Mouse (Mus musculus) midbrain, embryonic 11.5 days (tissue): Measurements from ENCODE around the gene Neurod2. TPM values are rescaled to one million over a fixed set of nuclear protein-coding genes. Genes with fewer than 3 reads are reported as not detected.

ENCODE experiments used
- ATAC-seq: fragments of 200-750 bp; cut with Nextera tagmentation; 2 replicates; pipeline ENCODE4 v1.8.0; 2017; ENCODE audit warnings: moderate TSS enrichment, moderate library complexity; ENCODE audit not compliant: low FRiP score
- DNase-seq: peaks from one replicate; pipeline ENCODE4 v3.0.0; 2015; ENCODE audit warnings: low spot score; ENCODE audit errors: missing footprints
- H3K27ac ChIP-seq: fragments of 300-500 bp; sonication (generic); 2 replicates; pipeline ENCODE4 v1.5.1; 2014; ENCODE audit warnings: low read depth, low read length
- H3K27me3 ChIP-seq: fragments of 300-500 bp; sonication (generic); 2 replicates; pipeline ENCODE4 v1.6.1; 2014; ENCODE audit warnings: mild to moderate bottlenecking, low read length, moderate library complexity, mixed read lengths; ENCODE audit not compliant: control insufficient read depth, insufficient read depth
- H3K36me3 ChIP-seq: fragments of 300-500 bp; sonication (generic); 2 replicates; pipeline ENCODE4 v1.6.1; 2014; ENCODE audit warnings: mild to moderate bottlenecking, low read length, moderate library complexity, mixed read lengths; ENCODE audit not compliant: control insufficient read depth, insufficient read depth
- H3K4me1 ChIP-seq: fragments of 300-500 bp; sonication (generic); 2 replicates; pipeline ENCODE4 v1.6.1; 2014; ENCODE audit warnings: low read length; ENCODE audit not compliant: control insufficient read depth, insufficient read depth
- H3K4me2 ChIP-seq: fragments of 300-500 bp; sonication (generic); 2 replicates; pipeline ENCODE4 v1.6.1; 2014; ENCODE audit warnings: mild to moderate bottlenecking, moderate library complexity
- H3K4me3 ChIP-seq: fragments of 300-500 bp; sonication (generic); 2 replicates; pipeline ENCODE4 v1.5.1; 2014; ENCODE audit warnings: low read depth, low read length
- H3K9ac ChIP-seq: fragments of 300-500 bp; sonication (generic); 2 replicates; pipeline ENCODE4 v1.6.1; 2014; ENCODE audit warnings: low read length
- H3K9me3 ChIP-seq: fragments of 300-500 bp; sonication (generic); 2 replicates; pipeline ENCODE4 v1.6.1; 2016; ENCODE audit warnings: low read length; ENCODE audit not compliant: control insufficient read depth
- WGBS: fragments of 180-500 bp; shearing (Covaris S2); extraction: QIAGEN DNeasy Blood & Tissue Kit; methylation state at CpG from one replicate; pipeline ENCODE4 v1.1.7; 2014; 5-methylcytosine and 5-hydroxymethylcytosine counted together
- polyA plus RNA-seq: library from polyadenylated mRNA; unstranded; fragments of >200 nt; fragmentation: Nextera tagmentation; extraction: Ambion mirVana; gene quantifications from 2 replicates; pipeline ENCODE4 v1.2.1, GENCODE M21; 2014

Neurod2 gene
- polyA plus RNA-seq, 1 experiment from 2014 or later, result 0.15 TPM

GRCm38 (mm10) chr11:98323136-98323866, 6.1 kb downstream of the Neurod2 start:
- 2% methylated on average over 10 of the region's 10 CpGs for WGBS
- Histone ChIP-seq H3K4me3 (no peak overlapping the region), H3K4me1 (peaks cover 10% of the 10 kb centered on the region), H3K36me3 (no peaks in the 10 kb centered on the region), H3K9ac (no peak overlapping the region), H3K27ac (no peak overlapping the region), H3K9me3 (no peaks in the 10 kb centered on the region), H3K27me3 (peaks cover 97% of the 10 kb centered on the region), H3K4me2 (no peak overlapping the region)
- ATAC-seq (no peak), DNase-seq (peak; percentile 84)

DNA sequence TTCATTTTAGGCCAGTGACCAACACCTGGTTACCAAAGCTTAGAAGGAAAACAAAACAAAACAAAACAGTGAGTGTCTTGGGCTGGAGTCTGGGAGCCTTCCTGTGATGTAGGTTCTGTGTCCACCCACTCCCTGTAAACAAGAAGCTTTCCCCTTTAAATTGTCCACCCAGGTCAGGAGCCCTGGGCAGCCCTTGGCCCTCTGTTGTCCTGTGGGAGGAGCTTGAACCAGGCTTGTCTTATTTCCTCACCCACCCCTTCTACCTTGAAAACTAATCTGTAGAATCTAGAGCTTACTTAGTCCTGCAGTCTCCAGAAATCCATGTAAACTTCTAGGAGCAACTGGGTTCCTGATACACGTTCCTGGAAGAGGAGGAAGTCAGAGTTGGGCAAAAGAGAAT, 7.3 kb downstream of the Neurod2 start:
- Histone ChIP-seq H3K9ac (no peak overlapping the region), H3K27me3 (peaks cover 97% of the 10 kb centered on the region), H3K4me2 (no peak overlapping the region), H3K36me3 (no peaks in the 10 kb centered on the region), H3K9me3 (no peaks in the 10 kb centered on the region), H3K27ac (no peak overlapping the region), H3K4me3 (no peak overlapping the region), H3K4me1 (no peaks in the 10 kb centered on the region)
- DNase-seq, result no peak
- ATAC-seq, result no peak
- WGBS, result 13% methylated on average over 1 of the region's 1 CpGs

GRCm38 (mm10) chr11:98321677-98322003, 7.8 kb downstream of the Neurod2 start:
- H3K36me3 ChIP-seq, result no peaks in the 10 kb centered on the region
- 9% methylated on average over 5 of the region's 5 CpGs for WGBS
- no peaks in the 10 kb centered on the region for H3K9me3 ChIP-seq
- peaks cover 97% of the 10 kb centered on the region for H3K27me3 ChIP-seq
- H3K4me1 ChIP-seq, result no peaks in the 10 kb centered on the region
- H3K9ac ChIP-seq, result no peak overlapping the region
- DNase-seq (no peak), ATAC-seq (no peak)
- H3K4me2 ChIP-seq, result no peak overlapping the region
- H3K27ac ChIP-seq, result no peak overlapping the region
- no peak overlapping the region for H3K4me3 ChIP-seq

DNA sequence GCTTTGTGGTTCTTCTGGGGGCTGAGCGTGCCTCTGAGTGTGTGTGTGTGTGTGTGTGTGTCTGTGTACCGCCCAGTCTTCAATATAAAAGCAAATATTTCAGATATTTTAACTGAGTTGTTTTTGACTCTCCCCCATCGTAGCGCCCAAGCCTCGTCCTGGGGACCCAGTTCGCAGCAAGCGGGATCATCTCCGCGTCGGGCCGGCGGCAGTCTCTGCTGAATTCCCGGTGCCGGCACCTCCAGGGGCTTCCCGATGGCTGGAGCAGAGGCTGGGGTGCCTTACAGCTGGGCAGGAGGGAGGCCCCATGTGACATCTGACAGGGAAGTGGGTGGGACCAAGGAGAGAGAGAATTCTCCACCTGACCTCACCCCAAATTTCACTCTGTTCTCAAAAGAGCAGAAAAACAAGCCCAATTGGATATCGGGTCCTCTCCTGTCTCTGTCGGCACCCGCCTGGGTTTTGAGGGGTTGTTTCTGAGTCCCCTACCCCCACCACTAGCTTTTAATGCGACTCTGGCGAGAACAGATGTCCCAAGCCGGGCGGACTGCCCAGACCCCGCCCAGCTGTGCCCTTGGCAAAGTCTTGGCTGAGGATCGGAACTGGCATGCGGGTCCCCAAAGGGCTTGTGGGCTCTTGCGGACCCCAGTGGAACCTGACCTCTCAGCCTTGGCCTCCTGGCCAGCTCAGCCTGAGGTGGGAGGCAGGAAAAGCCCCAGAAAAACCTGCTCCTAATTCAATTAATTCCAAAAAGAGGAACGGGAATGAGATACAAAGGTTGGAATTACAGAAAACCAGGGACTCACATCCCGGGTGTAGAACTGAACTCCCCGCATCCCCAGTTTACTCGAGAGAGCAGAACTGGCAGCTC, 8.4 kb downstream of the Neurod2 start:
- WGBS, result 1% methylated on average over 30 of the region's 30 CpGs
- Histone ChIP-seq H3K4me3 (no peak overlapping the region), H3K9me3 (no peaks in the 10 kb centered on the region), H3K27ac (no peak overlapping the region), H3K36me3 (no peaks in the 10 kb centered on the region), H3K27me3 (peaks cover 98% of the 10 kb centered on the region), H3K9ac (no peak overlapping the region), H3K4me2 (no peak overlapping the region), H3K4me1 (no peaks in the 10 kb centered on the region)
- no peak for ATAC-seq
- peak; percentile 92 for DNase-seq

- no peak for ATAC-seq
These were observed 9.1 kb downstream of the Neurod2 start for GRCm38 (mm10) chr11:98320381-98320780.

GRCm38 (mm10) chr11:98319944-98320343, 9.5 kb downstream of the Neurod2 start:
- H3K9me3 ChIP-seq, result no peaks in the 10 kb centered on the region
- no peaks in the 10 kb centered on the region for H3K4me1 ChIP-seq
- no peak overlapping the region for H3K4me3 ChIP-seq
- H3K9ac ChIP-seq, result no peak overlapping the region
- H3K27ac ChIP-seq, result no peak overlapping the region
- DNase-seq, result peak; percentile 87
- H3K27me3 ChIP-seq, result peaks cover 95% of the 10 kb centered on the region
- no peak for ATAC-seq
- no peaks in the 10 kb centered on the region for H3K36me3 ChIP-seq
- H3K4me2 ChIP-seq, result no peak overlapping the region
- 2% methylated on average over 2 of the region's 2 CpGs for WGBS

More at GRCm38 (mm10) chr11:98320381-98320780, 9.1 kb downstream of the Neurod2 start:
- 7% methylated on average over 12 of the region's 12 CpGs for WGBS
- peaks cover 98% of the 10 kb centered on the region for H3K27me3 ChIP-seq
- peak; percentile 85 for DNase-seq
- no peak overlapping the region for H3K27ac ChIP-seq
- no peaks in the 10 kb centered on the region for H3K9me3 ChIP-seq
- no peak overlapping the region for H3K9ac ChIP-seq
- no peak overlapping the region for H3K4me3 ChIP-seq
- no peak overlapping the region for H3K4me2 ChIP-seq
- H3K4me1 ChIP-seq, result no peaks in the 10 kb centered on the region
- no peaks in the 10 kb centered on the region for H3K36me3 ChIP-seq

GRCm38 (mm10) chr11:98319544-98319943, 9.9 kb downstream of the Neurod2 start:
- no peak for ATAC-seq
- H3K9ac ChIP-seq, result no peak overlapping the region
- H3K27ac ChIP-seq, result no peak overlapping the region
- WGBS, result 15% methylated on average over 4 of the region's 4 CpGs
- H3K4me1 ChIP-seq, result no peaks in the 10 kb centered on the region
- no peak overlapping the region for H3K4me2 ChIP-seq
- H3K36me3 ChIP-seq, result no peaks in the 10 kb centered on the region
- H3K27me3 ChIP-seq, result peaks cover 91% of the 10 kb centered on the region
- no peak overlapping the region for H3K4me3 ChIP-seq
- no peaks in the 10 kb centered on the region for H3K9me3 ChIP-seq
- DNase-seq, result peak; percentile 87

GRCm38 (mm10) chr11:98319120-98319519, 10.3 kb downstream of the Neurod2 start:
- H3K27me3 ChIP-seq, result peaks cover 91% of the 10 kb centered on the region
- no peak overlapping the region for H3K9ac ChIP-seq
- no peak overlapping the region for H3K27ac ChIP-seq
- H3K4me3 ChIP-seq, result no peak overlapping the region
- H3K4me2 ChIP-seq, result no peak overlapping the region
- H3K9me3 ChIP-seq, result no peaks in the 10 kb centered on the region
- WGBS, result 3% methylated on average over 15 of the region's 15 CpGs
- DNase-seq (no peak), ATAC-seq (no peak)
- H3K36me3 ChIP-seq, result no peaks in the 10 kb centered on the region
- no peaks in the 10 kb centered on the region for H3K4me1 ChIP-seq

DNA sequence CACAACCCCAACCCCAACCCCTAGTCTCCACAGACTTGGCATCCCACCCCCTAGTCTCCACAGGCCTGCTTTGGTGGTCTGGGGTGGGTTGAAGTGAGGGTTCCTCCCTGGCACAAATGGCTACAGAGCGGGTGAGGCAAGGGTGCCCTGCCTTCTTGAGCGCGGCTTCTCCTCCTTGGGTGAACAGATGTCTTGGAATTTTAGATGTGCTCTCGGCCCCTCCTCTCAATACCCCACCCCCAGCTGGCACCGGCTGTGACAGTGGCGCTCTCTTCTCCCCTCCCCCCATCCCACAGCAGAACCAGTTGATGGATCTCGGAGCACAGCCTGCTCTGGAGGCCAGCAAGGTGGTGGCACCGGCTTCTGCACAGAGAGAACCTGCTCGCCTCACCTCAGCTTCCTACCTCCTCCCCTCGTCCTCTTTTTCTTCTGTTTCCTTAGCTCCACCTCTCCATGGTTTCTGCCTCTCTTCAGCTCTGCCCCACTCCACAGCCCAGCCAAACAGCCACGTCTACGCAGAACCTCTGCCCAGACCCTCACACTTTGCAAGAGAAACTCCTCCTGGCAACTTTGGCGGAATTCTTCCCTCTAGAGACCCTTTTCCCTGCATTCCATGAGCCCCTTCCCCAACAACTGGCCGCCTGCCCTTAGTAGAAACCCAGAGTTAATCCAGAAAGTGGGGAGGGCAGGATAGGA, 10.9 kb downstream of the Neurod2 start:
- H3K4me1 ChIP-seq, result peaks cover 2% of the 10 kb centered on the region; the same call in 1 of the 2 replicates
- ATAC-seq, result no peak
- 2% methylated on average over 14 of the region's 14 CpGs for WGBS
- H3K4me2 ChIP-seq, result no peak overlapping the region
- no peaks in the 10 kb centered on the region for H3K36me3 ChIP-seq
- H3K27ac ChIP-seq, result no peak overlapping the region
- no peaks in the 10 kb centered on the region for H3K9me3 ChIP-seq
- H3K9ac ChIP-seq, result no peak overlapping the region
- peak; percentile 85 for DNase-seq
- H3K4me3 ChIP-seq, result no peak overlapping the region
- peaks cover 91% of the 10 kb centered on the region for H3K27me3 ChIP-seq
